Mouse (Mus musculus) E14TG2a.4 (cell line): ENCODE results near the gene Rtn4ip1.

Experiments used
- CTCF ChIP-seq: conservative IDR thresholded peaks from 2 replicates; pipeline ENCODE4 v1.5.1; 2014; ENCODE audit warnings: low read length
- POU5F1 ChIP-seq: IDR thresholded peaks from 2 replicates; pipeline ENCODE4 v1.6.1; 2014; ENCODE audit warnings: low read length, borderline replicate concordance

DNA sequence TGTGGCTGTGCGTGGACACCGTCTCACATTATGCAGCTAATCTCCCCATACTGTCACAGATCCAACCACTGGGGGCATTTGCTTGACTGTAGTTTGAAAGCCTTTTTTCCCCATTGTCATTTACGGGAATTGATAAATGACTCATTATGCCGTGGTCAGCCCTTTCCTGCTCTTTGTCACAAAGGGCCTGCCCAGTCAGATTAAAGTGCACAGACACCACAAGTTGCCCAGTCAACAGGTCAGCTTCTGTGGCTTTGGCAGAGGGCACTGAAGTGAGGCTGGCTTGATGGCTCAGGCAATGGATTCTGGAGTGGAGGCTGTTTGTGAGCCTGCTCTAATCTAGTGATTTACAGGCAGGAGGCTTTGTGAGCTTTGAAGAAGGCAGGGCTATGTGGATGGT lies 42.1 kb downstream of the Rtn4ip1 start:
- no peak for TF ChIP-seq CTCF
- no peak for TF ChIP-seq POU5F1
